Mouse (Mus musculus): Measurements from ENCODE around the gene Fitm1. TPM values are rescaled to one million over a fixed set of nuclear protein-coding genes. Genes with fewer than 3 reads are reported as not detected.

Gene Fitm1
- total and polyA plus RNA-seq, 3 experiments: not detected

DNA sequence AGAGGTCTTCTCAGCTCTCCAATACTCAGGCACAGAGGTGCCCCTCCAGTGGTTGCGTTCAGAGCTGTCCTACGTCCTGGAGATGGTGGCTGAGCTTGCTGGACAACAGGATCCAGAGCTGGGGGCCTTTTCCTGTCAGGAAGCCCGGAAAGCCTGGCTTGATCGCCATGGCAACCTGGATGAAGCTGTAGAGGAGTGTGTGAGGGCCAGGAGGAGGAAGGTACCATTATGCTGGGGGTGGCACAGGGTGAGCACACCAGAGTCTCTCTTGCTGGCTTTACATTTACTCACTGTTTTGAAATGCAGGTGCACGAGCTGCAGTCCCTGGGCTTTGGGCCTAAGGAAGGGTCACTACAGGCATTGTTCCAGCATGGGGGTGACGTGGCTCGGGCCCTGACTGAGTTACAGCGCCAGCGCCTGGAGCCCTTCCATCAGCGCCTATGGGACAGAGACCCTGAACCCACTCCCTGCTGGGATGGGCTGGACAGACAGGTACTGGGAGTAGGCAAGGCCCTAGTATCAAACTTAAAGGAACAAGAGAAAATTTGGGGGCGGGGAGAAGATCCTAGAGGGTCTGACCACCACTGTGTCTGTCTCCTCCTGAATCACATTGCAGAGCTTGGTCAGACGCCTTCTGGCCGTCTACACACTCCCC lies 20.7 kb downstream of the Fitm1 start:
- peaks cover 63 to 71% of the 10 kb centered on the region in 2 experiments for H3K36me3 ChIP-seq (replicated peaks in 1 of 2; ENCODE audit: control insufficient read depth in 1 of 2, insufficient read depth in 1 of 2, low read length in 1 of 2)
- in situ Hi-C loops (cut with MboI; ENCODE audit: low pct_ligation_motif_present, low pct_unique_long_range_greater_than_20kb, low sequenced_read_pairs): no loop called here
- no peak overlapping the region for H3K27ac ChIP-seq (ENCODE audit: insufficient read depth, low read depth)
- H3K4me2 ChIP-seq (ENCODE audit: insufficient read depth, low read depth, poor library complexity, severe bottlenecking): no peak overlapping the region
- dilution Hi-C loops (cut with MboI; ENCODE audit: extremely low pct_ligation_motif_present, extremely low pct_unique_long_range_greater_than_20kb, low sequenced_read_pairs): no loop called here
- H3K4me1 ChIP-seq (ENCODE audit: control insufficient read depth in 1 of 2, insufficient read depth in 2 of 2): peaks cover 0 to 21% of the 10 kb centered on the region in 2 experiments; a peak in 2 of 4 replicates
- H3K27me3 ChIP-seq (replicated peaks): no peaks in the 10 kb centered on the region
- TF ChIP-seq NRF1 (IDR thresholded peaks at IDR 0.05; ENCODE audit: low read depth, low read length) (no peak), MYC (IDR thresholded peaks at IDR 0.05; ENCODE audit: low read depth, low read length) (no peak), RAD21 (IDR thresholded peaks at IDR 0.05; ENCODE audit: low read depth, low read length) (no peak), E2F4 (IDR thresholded peaks at IDR 0.05; ENCODE audit: insufficient replicate concordance, low read depth, low read length) (no peak), RCOR1 (conservative IDR thresholded peaks at IDR 0.05; ENCODE audit: low read depth, low read length) (no peak)
- no peak overlapping the region for H3K4me3 ChIP-seq (replicated peaks in 1 of 3; ENCODE audit: low read depth in 2 of 3, low read length in 2 of 3, poor library complexity in 1 of 3)
- peaks cover 12% of the 10 kb centered on the region for H3K79me2 ChIP-seq (replicated peaks; ENCODE audit: control insufficient read depth, extremely low read depth, insufficient read depth, poor library complexity, severe bottlenecking)
- DNase-seq (ENCODE audit: extremely low read depth): no peak
- H3K9me3 ChIP-seq (replicated peaks; ENCODE audit: low read length): no peaks in the 10 kb centered on the region
- H3K9ac ChIP-seq (ENCODE audit: insufficient read depth, low read depth): no peak overlapping the region

DNA sequence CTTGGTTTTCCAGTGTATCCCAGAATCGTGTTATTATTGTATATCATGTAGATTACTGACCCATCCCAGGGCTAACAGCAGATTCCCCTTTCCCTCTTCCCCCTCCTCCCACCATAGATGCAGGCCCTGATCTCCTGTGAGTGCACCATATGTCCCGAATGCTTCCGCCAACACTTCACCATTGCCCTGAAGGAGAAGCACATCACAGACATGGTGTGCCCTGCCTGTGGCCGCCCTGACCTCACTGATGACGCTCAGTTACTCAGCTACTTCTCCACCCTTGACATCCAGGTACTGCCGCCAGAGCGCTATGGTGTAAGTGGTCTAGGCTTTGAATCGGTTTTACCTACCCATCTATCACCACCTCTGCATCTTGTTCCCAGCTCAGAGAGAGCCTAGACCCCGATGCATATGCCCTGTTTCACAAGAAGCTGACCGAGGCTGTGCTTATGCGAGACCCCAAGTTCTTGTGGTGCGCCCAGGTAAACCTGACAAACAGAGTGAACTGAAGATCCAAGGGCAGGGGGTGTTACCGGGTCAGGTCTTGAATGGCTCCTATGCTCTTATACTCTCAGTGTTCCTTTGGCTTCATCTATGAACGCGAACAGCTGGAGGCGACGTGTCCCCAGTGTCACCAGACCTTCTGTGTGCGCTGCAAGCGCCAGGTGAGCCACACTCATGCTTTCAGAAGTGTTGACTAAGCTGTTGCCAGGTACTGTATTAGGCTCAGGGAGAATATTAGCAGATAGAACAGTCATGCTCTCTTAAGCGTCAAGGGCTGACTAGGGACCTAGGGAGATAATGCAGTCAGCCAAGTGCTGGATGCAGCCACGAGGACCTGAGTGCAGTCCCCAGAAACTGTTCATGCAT lies 23.3 kb downstream of the Fitm1 start:
- Histone ChIP-seq H3K27ac (ENCODE audit: insufficient read depth, low read depth) (no peak overlapping the region), H3K4me2 (ENCODE audit: insufficient read depth, low read depth, poor library complexity, severe bottlenecking) (no peak overlapping the region), H3K36me3 (replicated peaks in 1 of 2; ENCODE audit: control insufficient read depth in 1 of 2, insufficient read depth in 1 of 2, low read length in 1 of 2) (peaks cover 81 to 91% of the 10 kb centered on the region in 2 experiments), H3K27me3 (replicated peaks) (no peaks in the 10 kb centered on the region), H3K79me2 (replicated peaks; ENCODE audit: control insufficient read depth, extremely low read depth, insufficient read depth, poor library complexity, severe bottlenecking) (no peaks in the 10 kb centered on the region), H3K4me3 (replicated peaks in 1 of 3; ENCODE audit: low read depth in 2 of 3, low read length in 2 of 3, poor library complexity in 1 of 3) (no peak overlapping the region), H3K9me3 (replicated peaks; ENCODE audit: low read length) (no peaks in the 10 kb centered on the region), H3K9ac (ENCODE audit: insufficient read depth, low read depth) (no peak overlapping the region), H3K4me1 (ENCODE audit: control insufficient read depth in 1 of 2, insufficient read depth in 2 of 2) (peaks cover 0 to 22% of the 10 kb centered on the region in 2 experiments; a peak in 2 of 4 replicates)
- dilution Hi-C loops (cut with MboI; ENCODE audit: extremely low pct_ligation_motif_present, extremely low pct_unique_long_range_greater_than_20kb, low sequenced_read_pairs) (no loop called here), in situ Hi-C loops (cut with MboI; ENCODE audit: low pct_ligation_motif_present, low pct_unique_long_range_greater_than_20kb, low sequenced_read_pairs) (no loop called here)
- no peak for DNase-seq (ENCODE audit: extremely low read depth)
- TF ChIP-seq ZNF384 (IDR thresholded peaks at IDR 0.05; ENCODE audit: low read depth, low read length) (no peak), MEF2A (IDR thresholded peaks at IDR 0.05; ENCODE audit: borderline replicate concordance, low read depth, low read length) (no peak), CHD2 (IDR thresholded peaks at IDR 0.05; ENCODE audit: low read length) (no peak), ETS1 (conservative IDR thresholded peaks at IDR 0.05; ENCODE audit: low read depth, low read length) (no peak), RCOR1 (conservative IDR thresholded peaks at IDR 0.05; ENCODE audit: low read depth, low read length) (no peak), CHD1 (IDR thresholded peaks at IDR 0.05; ENCODE audit: low read depth, low read length) (no peak), ZKSCAN1 (IDR thresholded peaks at IDR 0.05; ENCODE audit: borderline replicate concordance, low read depth, low read length) (no peak), USF2 (conservative IDR thresholded peaks at IDR 0.05; ENCODE audit: low read depth, low read length) (no peak), CTCF (conservative IDR thresholded peaks at IDR 0.05 in 1 of 2, IDR thresholded peaks at IDR 0.05 in 1 of 2; ENCODE audit: low read depth in 2 of 2, low read length in 2 of 2) (no peak), NRF1 (IDR thresholded peaks at IDR 0.05; ENCODE audit: low read depth, low read length) (no peak), MXI1 (IDR thresholded peaks at IDR 0.05; ENCODE audit: low read depth, low read length) (no peak), USF1 (IDR thresholded peaks at IDR 0.05; ENCODE audit: low read depth, low read length) (no peak), ZMIZ1 (IDR thresholded peaks at IDR 0.05; ENCODE audit: low read depth, low read length) (no peak), MAX (IDR thresholded peaks at IDR 0.05; ENCODE audit: low read length) (no peak), UBTF (IDR thresholded peaks at IDR 0.05; ENCODE audit: low read depth, low read length) (no peak), JUND (conservative IDR thresholded peaks at IDR 0.05; ENCODE audit: low read depth, low read length) (no peak), POLR2A (IDR thresholded peaks at IDR 0.05; ENCODE audit: low read depth, low read length) (no peak), MAFK (IDR thresholded peaks at IDR 0.05; ENCODE audit: insufficient replicate concordance, low read length) (no peak), MAZ (IDR thresholded peaks at IDR 0.05; ENCODE audit: low read depth, low read length) (no peak)
